Mouse (Mus musculus) NIH3T3 (cell line): ENCODE results near the gene Gmpr2.

Experiments
- DNase-seq: peaks from one replicate; pipeline ENCODE4 v3.0.0-alpha.2; 2012; ENCODE audit warnings: low read depth

Gene Gmpr2

GRCm38 (mm10) chr14:55726261-55726660 lies 54.5 kb downstream of the Gmpr2 start:
- DNase-seq, result no peak

- no peak for DNase-seq
Measured at GRCm38 (mm10) chr14:55727889-55728685, 56.3 kb downstream of the Gmpr2 start.
